Mouse (Mus musculus): ENCODE data around the gene Ifitm10. TPM values are rescaled to one million over a fixed set of nuclear protein-coding genes. Genes with fewer than 3 reads are reported as not detected.

Gene Ifitm10
- 11.3 and 14.1 TPM in 2 replicates for polyA plus RNA-seq (2015; fragmentation: Nextera tagmentation; extraction: Ambion mirVana)

DNA sequence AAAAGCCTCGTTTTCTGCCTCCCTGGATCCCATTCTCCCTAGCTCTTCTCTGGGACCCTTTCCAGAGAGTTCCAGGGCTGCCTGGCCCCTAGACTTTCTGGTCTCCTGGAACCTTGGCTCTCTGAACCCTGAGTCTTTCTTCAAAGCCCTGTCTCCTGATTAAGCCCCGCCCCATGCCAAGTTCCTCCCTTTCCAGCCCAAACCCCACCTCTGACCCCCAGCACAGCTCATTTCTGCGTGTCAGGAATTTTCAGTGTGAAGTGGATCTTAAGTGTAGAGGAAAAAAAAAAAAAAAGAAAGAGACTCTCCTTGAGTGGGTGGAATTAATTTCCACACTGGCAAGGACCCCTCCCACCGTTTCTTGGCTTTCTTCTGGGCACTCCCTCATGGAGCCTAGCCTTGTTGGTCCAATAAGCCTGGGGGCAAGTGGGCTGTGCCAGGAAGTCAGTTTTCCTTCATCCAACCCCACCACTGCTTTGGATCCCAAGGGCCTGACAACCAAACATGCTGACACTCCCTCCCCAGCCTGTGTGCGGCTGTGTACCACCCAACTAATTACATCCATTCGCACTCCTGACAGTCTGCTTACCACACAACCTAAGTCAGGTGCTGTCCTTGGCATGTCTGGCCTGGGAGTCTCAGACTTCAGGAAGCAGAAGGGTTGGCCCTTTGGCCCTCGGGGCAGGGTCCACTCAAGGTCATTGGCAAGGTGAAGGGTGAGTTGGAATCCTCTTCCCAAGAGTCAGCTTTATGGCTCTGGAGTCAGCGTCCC lies at the start of gene Ifitm10:
Gene Ifitm10 (minus strand): TSS at position 113 of the 772 bp plus-strand sequence.
- Histone ChIP-seq H3K4me1 (ENCODE audit: control insufficient read depth, insufficient read depth, low read length) (peaks cover 3% of the 10 kb centered on the region; the same call in 1 of the 2 replicates), H3K4me2 (ENCODE audit: low read length) (peak within 1 kb of the TSS; percentile 73), H3K36me3 (ENCODE audit: control insufficient read depth, insufficient read depth, low read length) (peaks cover 26% of the 10 kb centered on the region), H3K27ac (ENCODE audit: low read length) (no peak within 1 kb of the TSS), H3K9ac (ENCODE audit: low read depth, low read length) (no peak within 1 kb of the TSS), H3K4me3 (ENCODE audit: low read depth, low read length) (peak within 1 kb of the TSS; percentile 44; the same call in 1 of the 2 replicates), H3K27me3 (ENCODE audit: control insufficient read depth, insufficient read depth, low read depth, low read length) (peaks cover 28% of the 10 kb centered on the region), H3K9me3 (replicated peaks; ENCODE audit: control insufficient read depth, low read length, poor library complexity, severe bottlenecking) (no peaks in the 10 kb centered on the region)
- no peak for ATAC-seq
- 74% methylated on average over 8 of the region's 8 CpGs for WGBS

- Histone ChIP-seq H3K4me1 (ENCODE audit: control insufficient read depth, insufficient read depth, low read length) (no peaks in the 10 kb centered on the region), H3K9ac (ENCODE audit: low read depth, low read length) (no peak overlapping the region), H3K4me3 (ENCODE audit: low read depth, low read length) (no peak overlapping the region), H3K4me2 (ENCODE audit: low read length) (no peak overlapping the region), H3K27ac (ENCODE audit: low read length) (no peak overlapping the region), H3K9me3 (replicated peaks; ENCODE audit: control insufficient read depth, low read length, poor library complexity, severe bottlenecking) (no peaks in the 10 kb centered on the region), H3K27me3 (ENCODE audit: control insufficient read depth, insufficient read depth, low read depth, low read length) (no peaks in the 10 kb centered on the region), H3K36me3 (ENCODE audit: control insufficient read depth, insufficient read depth, low read length) (no peaks in the 10 kb centered on the region)
- 69% methylated on average over 2 of the region's 2 CpGs for WGBS
- no peak for ATAC-seq
Measured at GRCm38 (mm10) chr7:142421826-142422225, 48.3 kb upstream of the Ifitm10 start.

GRCm38 (mm10) chr7:142419887-142420286 lies 46.3 kb upstream of the Ifitm10 start:
- Histone ChIP-seq H3K9me3 (replicated peaks; ENCODE audit: control insufficient read depth, low read length, poor library complexity, severe bottlenecking) (no peaks in the 10 kb centered on the region), H3K27ac (ENCODE audit: low read length) (no peak overlapping the region), H3K4me3 (ENCODE audit: low read depth, low read length) (no peak overlapping the region), H3K4me2 (ENCODE audit: low read length) (no peak overlapping the region), H3K4me1 (ENCODE audit: control insufficient read depth, insufficient read depth, low read length) (no peaks in the 10 kb centered on the region), H3K27me3 (ENCODE audit: control insufficient read depth, insufficient read depth, low read depth, low read length) (no peaks in the 10 kb centered on the region), H3K36me3 (ENCODE audit: control insufficient read depth, insufficient read depth, low read length) (no peaks in the 10 kb centered on the region), H3K9ac (ENCODE audit: low read depth, low read length) (no peak overlapping the region)
- no peak for ATAC-seq
- WGBS: 78% methylated on average over 5 of the region's 5 CpGs

DNA sequence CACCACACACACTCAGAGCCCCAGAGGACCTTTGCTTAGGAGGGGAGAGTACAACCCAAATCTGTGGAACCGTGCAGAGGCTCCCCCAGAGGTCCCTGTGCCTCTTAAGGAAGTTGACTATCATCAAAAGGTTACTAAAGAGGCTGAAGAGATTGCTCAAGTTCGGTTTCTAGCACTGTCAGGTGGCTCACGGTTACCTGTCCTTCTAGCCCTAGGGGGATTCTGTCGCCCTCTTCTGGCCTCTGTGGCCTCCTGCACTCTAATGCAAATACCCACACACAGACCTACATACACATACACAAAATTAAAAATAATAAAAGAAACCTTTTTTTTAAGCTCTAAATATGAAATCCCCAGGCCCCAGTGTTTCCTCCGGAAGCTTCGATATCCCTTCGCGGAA lies 45.1 kb upstream of the Ifitm10 start:
- Histone ChIP-seq H3K4me3 (ENCODE audit: low read depth, low read length) (no peak overlapping the region), H3K27me3 (ENCODE audit: control insufficient read depth, insufficient read depth, low read depth, low read length) (no peaks in the 10 kb centered on the region), H3K36me3 (ENCODE audit: control insufficient read depth, insufficient read depth, low read length) (no peaks in the 10 kb centered on the region), H3K9me3 (replicated peaks; ENCODE audit: control insufficient read depth, low read length, poor library complexity, severe bottlenecking) (no peaks in the 10 kb centered on the region), H3K4me1 (ENCODE audit: control insufficient read depth, insufficient read depth, low read length) (no peaks in the 10 kb centered on the region), H3K9ac (ENCODE audit: low read depth, low read length) (no peak overlapping the region), H3K4me2 (ENCODE audit: low read length) (no peak overlapping the region), H3K27ac (ENCODE audit: low read length) (no peak overlapping the region)
- ATAC-seq: no peak
- 91% methylated on average over 8 of the region's 8 CpGs for WGBS

DNA sequence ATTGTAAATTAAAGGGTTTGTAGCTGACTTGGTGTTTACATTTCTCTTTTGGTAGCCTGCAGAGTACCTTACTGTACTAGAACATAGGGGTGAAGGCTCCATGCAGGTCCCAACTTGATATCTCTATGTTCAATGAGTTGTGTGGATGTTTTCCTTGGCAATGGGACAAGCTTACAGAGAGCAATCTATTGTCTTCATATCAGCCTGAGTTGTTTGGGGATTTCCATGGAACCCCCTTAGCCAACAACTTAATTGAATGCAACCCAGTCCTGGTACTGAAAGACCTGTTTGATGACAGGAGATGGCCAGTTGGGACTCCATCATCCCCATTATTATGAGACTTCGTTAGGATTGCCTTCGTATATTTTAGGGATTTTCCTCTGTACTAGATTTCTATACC lies 44.5 kb upstream of the Ifitm10 start:
- no peak for ATAC-seq
- 95% methylated on average over 2 of the region's 2 CpGs for WGBS
- H3K27me3 ChIP-seq (ENCODE audit: control insufficient read depth, insufficient read depth, low read depth, low read length): no peaks in the 10 kb centered on the region

DNA sequence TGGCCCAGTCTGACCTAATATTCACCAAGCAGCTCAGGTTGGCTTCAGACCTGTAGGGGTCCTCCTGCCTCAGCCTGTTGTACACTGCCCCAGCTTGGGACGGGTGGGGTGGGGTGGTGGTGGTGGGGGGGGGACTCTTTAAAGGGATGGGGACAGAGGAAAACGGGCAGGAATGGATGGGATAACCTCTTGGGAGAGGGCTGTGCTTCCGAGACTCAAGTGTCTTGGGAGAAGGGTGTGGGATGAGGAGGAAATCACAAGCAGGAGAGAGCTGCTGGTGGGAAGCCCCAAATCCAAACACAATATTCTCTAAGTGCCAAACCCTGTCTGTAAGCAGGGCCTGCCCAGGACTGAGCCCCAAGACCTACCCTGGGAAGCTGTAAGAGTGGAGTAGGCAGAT lies 42.7 kb upstream of the Ifitm10 start:
- 75% methylated on average over 3 of the region's 3 CpGs for WGBS
- no peaks in the 10 kb centered on the region for H3K9me3 ChIP-seq (replicated peaks; ENCODE audit: control insufficient read depth, low read length, poor library complexity, severe bottlenecking)
- no peak overlapping the region for H3K4me2 ChIP-seq (ENCODE audit: low read length)
- no peak overlapping the region for H3K4me3 ChIP-seq (ENCODE audit: low read depth, low read length)
- no peak overlapping the region for H3K9ac ChIP-seq (ENCODE audit: low read depth, low read length)
- H3K27me3 ChIP-seq (ENCODE audit: control insufficient read depth, insufficient read depth, low read depth, low read length): no peaks in the 10 kb centered on the region
- ATAC-seq: no peak
- no peaks in the 10 kb centered on the region for H3K4me1 ChIP-seq (ENCODE audit: control insufficient read depth, insufficient read depth, low read length)
- no peak overlapping the region for H3K27ac ChIP-seq (ENCODE audit: low read length)
- H3K36me3 ChIP-seq (ENCODE audit: control insufficient read depth, insufficient read depth, low read length): no peaks in the 10 kb centered on the region

More for the DNA sequence above, 44.5 kb upstream of the Ifitm10 start:
- H3K4me3 ChIP-seq (ENCODE audit: low read depth, low read length): no peak overlapping the region
- H3K9me3 ChIP-seq (replicated peaks; ENCODE audit: control insufficient read depth, low read length, poor library complexity, severe bottlenecking): no peaks in the 10 kb centered on the region
- H3K27ac ChIP-seq (ENCODE audit: low read length): no peak overlapping the region
- no peak overlapping the region for H3K4me2 ChIP-seq (ENCODE audit: low read length)
- H3K4me1 ChIP-seq (ENCODE audit: control insufficient read depth, insufficient read depth, low read length): no peaks in the 10 kb centered on the region
- H3K36me3 ChIP-seq (ENCODE audit: control insufficient read depth, insufficient read depth, low read length): no peaks in the 10 kb centered on the region
- H3K9ac ChIP-seq (ENCODE audit: low read depth, low read length): no peak overlapping the region

DNA sequence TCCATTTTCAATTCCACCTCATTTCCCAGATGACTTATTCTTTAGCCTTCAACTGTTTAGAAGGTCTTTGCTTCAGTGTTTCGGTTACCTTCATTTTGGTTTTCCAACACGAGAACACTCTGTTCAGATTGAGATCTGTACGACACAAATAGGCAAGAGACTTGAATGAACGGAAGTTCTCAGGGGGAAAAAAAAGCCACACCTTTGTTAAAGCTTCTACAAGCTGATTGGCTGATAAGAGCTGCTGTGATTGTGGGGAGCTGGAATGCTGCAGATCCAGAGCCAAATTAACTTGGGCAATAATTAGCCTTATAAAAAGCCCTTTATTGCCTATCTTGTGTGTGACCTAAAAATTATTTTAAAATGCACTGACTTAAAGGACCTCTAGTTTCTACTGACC lies 41.8 kb upstream of the Ifitm10 start:
- Histone ChIP-seq H3K4me3 (ENCODE audit: low read depth, low read length) (no peak overlapping the region), H3K9me3 (replicated peaks; ENCODE audit: control insufficient read depth, low read length, poor library complexity, severe bottlenecking) (no peaks in the 10 kb centered on the region), H3K4me2 (ENCODE audit: low read length) (no peak overlapping the region), H3K27ac (ENCODE audit: low read length) (no peak overlapping the region), H3K27me3 (ENCODE audit: control insufficient read depth, insufficient read depth, low read depth, low read length) (no peaks in the 10 kb centered on the region), H3K36me3 (ENCODE audit: control insufficient read depth, insufficient read depth, low read length) (no peaks in the 10 kb centered on the region), H3K4me1 (ENCODE audit: control insufficient read depth, insufficient read depth, low read length) (no peaks in the 10 kb centered on the region), H3K9ac (ENCODE audit: low read depth, low read length) (no peak overlapping the region)
- ATAC-seq: no peak
- WGBS: 60% methylated on average over 4 of the region's 4 CpGs

DNA sequence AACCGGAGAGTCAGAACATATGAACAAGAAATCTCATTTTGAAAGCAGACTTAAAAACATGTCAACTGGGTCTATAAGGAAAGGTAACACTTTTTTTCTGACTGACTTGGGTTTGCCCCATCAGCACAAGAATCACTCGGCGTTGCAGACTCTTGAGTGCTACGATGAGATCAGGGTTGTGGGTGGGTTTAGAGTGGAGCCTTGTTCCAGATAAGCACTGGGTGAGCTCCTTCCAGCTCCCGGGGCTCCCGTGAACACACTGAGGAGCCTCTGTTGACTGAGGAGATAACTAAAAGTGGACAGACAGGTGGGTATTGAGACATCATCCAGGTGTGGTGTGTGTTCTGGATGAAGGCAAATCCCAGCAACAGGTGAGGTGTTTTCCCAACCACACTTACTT lies 39.7 kb upstream of the Ifitm10 start:
- no peak overlapping the region for H3K4me2 ChIP-seq (ENCODE audit: low read length)
- no peaks in the 10 kb centered on the region for H3K9me3 ChIP-seq (replicated peaks; ENCODE audit: control insufficient read depth, low read length, poor library complexity, severe bottlenecking)
- no peaks in the 10 kb centered on the region for H3K36me3 ChIP-seq (ENCODE audit: control insufficient read depth, insufficient read depth, low read length)
- ATAC-seq: no peak
- H3K27me3 ChIP-seq (ENCODE audit: control insufficient read depth, insufficient read depth, low read depth, low read length): no peaks in the 10 kb centered on the region
- 91% methylated on average over 6 of the region's 6 CpGs for WGBS
- no peaks in the 10 kb centered on the region for H3K4me1 ChIP-seq (ENCODE audit: control insufficient read depth, insufficient read depth, low read length)
- no peak overlapping the region for H3K4me3 ChIP-seq (ENCODE audit: low read depth, low read length)
- no peak overlapping the region for H3K9ac ChIP-seq (ENCODE audit: low read depth, low read length)
- no peak overlapping the region for H3K27ac ChIP-seq (ENCODE audit: low read length)

DNA sequence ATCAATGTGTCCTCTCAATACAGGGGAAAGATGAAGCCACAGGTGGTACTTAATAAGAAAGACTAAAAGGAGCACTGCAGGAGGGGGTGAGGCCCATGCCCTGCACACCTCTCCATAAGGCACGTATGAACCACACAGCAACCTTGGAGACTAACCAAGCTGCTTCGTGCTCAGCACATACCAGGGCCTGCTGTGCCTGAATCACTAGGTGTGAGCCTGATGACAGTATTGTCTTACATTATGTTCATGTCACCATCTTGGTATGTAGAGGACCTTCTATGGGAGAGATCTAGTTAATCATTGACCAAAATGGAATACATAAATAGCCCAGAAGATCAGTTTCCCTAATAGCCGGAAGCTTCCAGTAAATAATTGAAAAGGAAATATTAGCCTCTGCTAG lies 36.0 kb upstream of the Ifitm10 start:
- H3K4me1 ChIP-seq (ENCODE audit: control insufficient read depth, insufficient read depth, low read length): no peaks in the 10 kb centered on the region
- ATAC-seq: no peak
- no peaks in the 10 kb centered on the region for H3K9me3 ChIP-seq (replicated peaks; ENCODE audit: control insufficient read depth, low read length, poor library complexity, severe bottlenecking)
- H3K27me3 ChIP-seq (ENCODE audit: control insufficient read depth, insufficient read depth, low read depth, low read length): no peaks in the 10 kb centered on the region
- H3K27ac ChIP-seq (ENCODE audit: low read length): no peak overlapping the region
- no peak overlapping the region for H3K4me2 ChIP-seq (ENCODE audit: low read length)
- 87% methylated on average over 3 of the region's 3 CpGs for WGBS
- H3K4me3 ChIP-seq (ENCODE audit: low read depth, low read length): no peak overlapping the region
- H3K9ac ChIP-seq (ENCODE audit: low read depth, low read length): no peak overlapping the region
- H3K36me3 ChIP-seq (ENCODE audit: control insufficient read depth, insufficient read depth, low read length): no peaks in the 10 kb centered on the region

Data from midbrain, embryonic 16.5 days (tissue).